Mouse (Mus musculus): ENCODE measurements around the gene Ap1ar. TPM values are rescaled to one million over a fixed set of nuclear protein-coding genes. Genes with fewer than 3 reads are reported as not detected.

The Ap1ar gene
- 10 to 100 TPM; 85.0 to 87.2 TPM for total RNA-seq (2021)

DNA sequence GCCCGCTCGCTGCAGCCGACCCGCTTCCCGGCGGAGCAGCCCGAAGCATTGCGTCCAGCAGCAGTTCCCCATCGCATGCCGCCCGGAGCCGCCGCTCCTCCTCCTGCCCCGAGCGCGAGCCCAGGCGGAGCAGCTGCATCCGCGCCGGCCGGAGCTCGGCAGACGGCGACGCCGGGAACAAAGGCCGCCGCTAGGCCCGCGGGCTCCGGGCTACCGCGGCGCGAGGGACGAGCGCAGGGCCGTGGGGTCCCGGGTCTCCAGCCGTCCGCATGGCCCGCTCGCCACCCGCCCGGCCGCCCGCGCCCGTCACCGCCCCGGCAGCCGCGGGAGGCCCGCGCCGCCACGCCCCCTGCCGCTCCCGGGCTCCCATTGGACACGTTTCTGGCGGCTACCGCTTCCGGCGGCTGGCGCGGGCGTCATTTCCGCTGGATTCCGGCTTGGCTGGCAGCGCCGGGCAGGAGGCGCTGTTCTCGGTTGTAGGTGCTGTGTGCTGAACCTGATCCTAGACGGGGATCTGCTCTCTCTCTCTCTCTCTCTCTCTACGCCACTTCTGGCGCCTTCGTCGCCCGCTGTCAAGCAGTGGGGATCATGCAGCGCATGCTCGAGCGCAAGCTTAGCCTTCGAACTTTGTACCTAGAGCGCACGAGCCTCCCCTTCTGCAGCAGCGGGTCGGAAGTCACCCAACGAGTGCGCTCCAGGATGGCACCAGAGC lies at the start of gene Ap1ar:
Ap1ar (minus strand) TSS at position 370 of the 712 bp plus-strand sequence.
- peak; percentile 96 for DNase-seq
- intact Hi-C loops (cut with DNase I), result no loop called here

DNA sequence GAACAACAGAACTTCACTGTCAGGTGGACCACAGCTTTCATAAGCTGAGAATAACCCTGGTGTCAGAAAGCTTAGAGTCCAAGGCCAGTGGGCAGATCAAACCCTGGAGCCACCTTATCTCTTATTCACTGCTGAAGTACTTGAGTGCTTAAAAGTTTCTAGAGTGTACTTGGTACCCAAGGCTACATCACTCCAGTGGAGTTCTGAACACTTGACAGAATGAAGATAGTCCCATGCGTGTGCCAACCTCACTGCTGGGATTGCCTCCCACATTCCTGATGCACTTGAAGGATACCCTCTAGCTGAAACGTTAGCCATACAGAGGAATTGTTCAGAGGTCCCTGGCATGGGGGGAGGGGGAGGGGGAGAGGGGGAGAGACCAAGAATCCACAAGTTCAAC lies 44.4 kb upstream of the Ap1ar start:
- DNase-seq, result no peak

DNA sequence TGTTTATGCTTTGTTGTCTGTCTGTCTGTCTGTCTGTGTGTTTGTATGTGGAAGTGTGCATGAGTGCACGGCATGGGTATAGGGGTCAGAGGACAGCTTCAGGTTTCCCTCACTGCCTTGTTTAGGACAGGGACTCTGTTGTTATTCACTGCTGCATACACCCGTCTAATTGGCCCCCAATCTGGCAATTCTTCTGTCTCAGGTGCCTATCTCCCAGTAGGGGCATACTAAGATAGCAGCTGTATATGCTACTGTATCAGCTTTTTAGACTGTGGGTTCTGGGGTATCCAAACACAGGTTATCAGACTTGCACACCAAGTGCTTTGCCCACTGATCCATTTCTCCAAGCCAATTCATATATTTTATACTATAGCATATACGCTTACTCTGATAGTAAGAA lies 42.6 kb upstream of the Ap1ar start:
- DNase-seq, result no peak
- intact Hi-C loops (cut with DNase I), result no loop called here

More for the DNA sequence above, 44.4 kb upstream of the Ap1ar start:
- intact Hi-C loops (cut with DNase I), result no loop called here

DNA sequence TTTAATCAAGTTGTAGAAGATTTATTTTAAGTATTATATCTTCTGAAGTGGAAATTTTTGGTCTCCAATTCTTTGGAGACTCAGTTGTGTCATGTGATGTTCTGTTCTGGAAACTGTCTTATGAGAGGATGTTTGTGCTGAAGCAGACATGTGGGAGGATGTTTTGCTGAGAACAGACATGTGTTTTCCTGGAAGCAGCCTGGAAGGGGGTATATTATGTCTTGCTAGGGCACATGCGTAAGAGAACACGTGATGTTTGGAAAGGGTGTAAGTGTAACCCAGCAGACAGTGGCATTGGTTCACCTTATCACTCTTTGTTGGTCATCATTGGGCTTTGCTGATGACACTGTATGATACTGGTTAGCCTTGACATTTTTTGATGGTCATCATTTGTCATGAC lies 38.2 kb upstream of the Ap1ar start:
- intact Hi-C loops (cut with DNase I), result no loop called here
- DNase-seq, result no peak

DNA sequence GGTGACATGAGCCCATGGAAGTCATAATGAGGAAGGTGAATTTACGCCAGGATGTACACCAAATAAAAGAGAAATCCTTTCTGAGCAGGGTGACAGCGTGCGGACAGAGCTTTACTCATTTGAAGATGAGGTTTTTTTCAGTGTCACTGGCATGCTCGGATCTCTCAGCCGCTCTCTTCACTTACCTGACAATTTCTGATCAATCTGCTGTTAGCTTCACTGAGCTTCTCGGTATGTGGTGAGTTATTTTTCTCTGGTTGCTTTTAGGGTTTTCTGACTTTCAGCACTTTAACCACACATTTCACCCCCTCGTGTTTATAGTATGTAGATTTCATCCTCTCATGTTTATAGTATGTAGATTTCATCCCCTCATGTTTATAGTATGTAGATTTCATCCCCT lies 37.7 kb upstream of the Ap1ar start:
- DNase-seq, result no peak
- intact Hi-C loops (cut with DNase I), result no loop called here

DNA sequence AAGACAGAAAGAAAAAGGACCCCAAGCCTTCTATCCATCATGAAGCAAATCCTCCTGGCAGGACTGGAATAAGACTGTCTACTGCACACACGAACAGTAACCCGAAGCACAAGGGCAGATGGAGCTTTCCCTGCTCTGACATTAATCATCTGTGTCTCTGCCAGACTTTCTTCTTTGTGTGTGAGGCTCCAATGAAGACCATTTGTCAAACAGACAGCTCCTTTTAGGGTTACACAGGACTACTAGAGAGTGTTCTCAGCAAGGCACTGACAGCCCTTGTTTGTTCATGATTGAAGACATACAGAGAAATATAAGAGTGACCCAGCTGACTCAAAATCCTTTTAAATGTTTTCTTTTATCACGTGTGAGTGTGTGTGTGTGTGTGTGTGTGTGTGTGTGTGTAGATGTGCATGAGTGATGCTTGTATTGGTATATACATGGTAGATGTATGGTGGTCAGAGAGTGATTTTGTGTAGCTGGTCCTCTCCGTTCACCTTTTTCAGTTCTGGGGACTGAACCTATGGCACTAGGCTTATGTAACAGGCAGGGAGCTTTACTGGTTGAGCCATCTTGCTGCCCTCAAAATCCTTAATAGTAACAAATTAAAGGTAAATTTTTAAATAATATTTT lies 37.0 kb upstream of the Ap1ar start:
- intact Hi-C loops (cut with DNase I), result no loop called here
- no peak for DNase-seq

DNA sequence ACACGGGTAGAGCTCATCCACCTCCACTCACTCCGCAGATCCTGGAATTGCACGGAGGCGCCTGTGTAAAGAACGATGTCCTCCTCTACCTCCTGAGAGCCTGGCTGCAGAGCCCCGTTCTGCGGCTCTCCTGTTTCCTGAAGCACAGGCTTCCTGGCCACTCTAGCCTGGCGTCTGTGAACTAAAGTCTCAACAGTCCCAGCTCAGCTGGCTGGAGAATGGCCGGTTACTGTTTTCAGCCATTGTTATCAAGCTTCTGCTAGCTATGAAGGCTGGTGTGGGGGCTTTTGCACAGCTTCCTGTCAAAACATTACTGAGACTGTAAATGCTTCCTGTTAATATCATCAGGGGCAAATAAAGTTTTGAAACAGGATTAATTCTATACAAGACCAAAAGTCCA lies 34.3 kb upstream of the Ap1ar start:
- intact Hi-C loops (cut with DNase I), result no loop called here
- DNase-seq, result no peak

DNA sequence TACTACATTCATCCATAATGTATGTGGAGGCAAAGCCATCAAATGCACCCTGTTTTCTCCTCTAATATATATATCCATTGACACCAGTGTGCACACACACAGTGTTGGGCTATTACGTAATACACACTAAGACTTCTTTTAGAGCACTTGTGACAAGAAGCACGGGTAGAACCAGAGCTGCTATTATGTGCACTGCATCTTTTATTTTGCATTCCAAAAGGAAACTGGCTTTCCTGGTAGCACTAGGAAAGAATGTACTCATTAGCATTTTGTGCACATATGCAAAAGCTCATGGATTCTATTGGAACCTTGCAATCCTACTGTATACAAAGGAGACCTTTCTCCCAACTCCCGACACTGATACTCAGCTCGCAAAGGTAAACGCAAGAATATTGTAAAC lies 31.6 kb upstream of the Ap1ar start:
- no peak for DNase-seq
- intact Hi-C loops (cut with DNase I), result no loop called here

DNA sequence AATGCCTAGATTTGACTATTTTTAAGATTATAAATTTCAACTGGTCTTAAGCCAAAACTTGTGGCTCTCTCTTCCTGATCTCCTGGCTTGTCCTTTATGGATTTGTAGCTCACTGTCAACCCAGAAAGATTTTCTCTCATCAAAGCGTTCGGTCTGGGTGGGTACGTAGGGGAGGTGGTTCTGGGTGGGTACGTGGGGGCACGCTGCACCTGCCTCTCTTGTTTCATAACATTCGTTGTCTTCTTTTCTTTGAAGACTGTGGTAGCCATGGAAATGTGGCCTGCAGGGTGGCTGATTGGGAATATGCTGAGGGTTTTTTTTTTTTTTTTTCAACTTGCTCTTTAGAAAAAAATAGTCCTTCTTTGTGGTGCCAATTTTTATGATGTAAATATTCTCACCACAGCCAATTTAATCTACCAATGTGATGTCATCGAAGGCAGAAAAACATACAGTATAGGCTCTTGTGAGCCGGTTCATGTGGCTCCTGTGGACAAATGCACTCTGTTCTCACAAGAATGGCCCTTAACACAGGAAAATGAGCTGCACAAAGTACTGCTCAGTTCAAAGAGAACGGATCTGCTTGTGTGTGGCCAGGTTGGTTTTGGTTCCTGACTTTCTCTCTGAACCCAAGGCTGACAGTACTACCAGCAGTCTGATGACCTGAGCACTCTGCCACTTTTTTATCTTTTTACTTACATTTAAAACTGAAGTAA lies 30.9 kb upstream of the Ap1ar start:
- DNase-seq, result no peak
- intact Hi-C loops (cut with DNase I), result no loop called here

DNA sequence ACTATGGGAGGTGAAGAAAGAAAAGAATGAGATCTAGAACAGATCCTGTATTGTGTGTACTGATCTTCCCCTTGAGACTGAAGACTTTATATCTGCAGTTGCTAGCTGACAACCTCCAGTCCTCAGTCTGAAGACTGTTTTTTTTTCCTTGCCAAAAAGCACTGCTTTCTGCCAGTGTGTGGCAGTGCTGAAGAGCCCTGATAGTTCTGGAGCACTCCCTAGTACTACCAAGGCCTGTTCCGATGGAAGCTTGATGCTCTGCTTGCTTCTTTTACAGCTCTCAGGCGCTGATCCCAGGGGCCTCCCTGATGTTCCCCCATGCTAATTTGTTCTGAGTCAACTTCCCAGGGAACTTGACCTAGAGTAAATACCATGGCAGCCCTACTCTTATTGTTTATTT lies 26.9 kb upstream of the Ap1ar start:
- no peak for DNase-seq
- intact Hi-C loops (cut with DNase I), result no loop called here

DNA sequence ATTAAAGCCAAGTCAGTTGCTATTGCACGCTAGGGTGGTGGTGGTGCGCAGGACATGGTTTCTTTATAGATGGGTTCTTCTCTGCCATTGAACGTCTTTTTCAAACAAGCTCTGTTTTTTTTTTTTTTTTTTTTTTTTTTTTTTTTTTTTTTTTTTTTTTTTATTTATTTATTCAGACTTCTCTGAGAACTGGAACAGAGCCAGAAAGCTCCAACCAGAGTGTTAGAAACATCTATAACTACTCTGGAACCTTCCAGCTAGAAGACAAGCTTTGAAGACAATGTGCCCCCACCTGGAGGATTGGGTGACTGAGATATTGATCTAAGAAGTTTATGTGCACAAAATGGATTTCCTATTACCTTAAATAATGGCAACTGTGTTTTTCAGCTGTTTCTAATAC lies 26.2 kb upstream of the Ap1ar start:
- no peak for DNase-seq
- intact Hi-C loops (cut with DNase I), result no loop called here

DNA sequence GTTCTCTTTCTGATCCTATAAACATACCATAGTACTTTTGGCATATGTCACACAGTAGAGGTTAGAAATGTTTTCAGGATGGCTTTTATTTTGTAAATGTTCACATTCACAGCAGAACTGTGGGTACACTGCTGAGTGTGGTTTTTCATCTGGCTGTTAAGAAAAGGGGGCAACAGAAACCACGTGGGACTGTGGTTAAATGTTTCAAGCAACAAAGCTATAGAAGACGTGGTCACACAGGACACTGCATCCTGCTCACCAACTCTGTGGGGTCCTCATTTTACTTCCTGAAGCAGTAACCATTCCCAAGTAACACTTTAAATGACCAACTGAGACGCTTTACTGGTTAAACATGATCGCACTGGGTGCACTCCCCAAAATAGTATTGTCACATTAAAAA lies 25.2 kb upstream of the Ap1ar start:
- intact Hi-C loops (cut with DNase I), result no loop called here
- no peak for DNase-seq

DNA sequence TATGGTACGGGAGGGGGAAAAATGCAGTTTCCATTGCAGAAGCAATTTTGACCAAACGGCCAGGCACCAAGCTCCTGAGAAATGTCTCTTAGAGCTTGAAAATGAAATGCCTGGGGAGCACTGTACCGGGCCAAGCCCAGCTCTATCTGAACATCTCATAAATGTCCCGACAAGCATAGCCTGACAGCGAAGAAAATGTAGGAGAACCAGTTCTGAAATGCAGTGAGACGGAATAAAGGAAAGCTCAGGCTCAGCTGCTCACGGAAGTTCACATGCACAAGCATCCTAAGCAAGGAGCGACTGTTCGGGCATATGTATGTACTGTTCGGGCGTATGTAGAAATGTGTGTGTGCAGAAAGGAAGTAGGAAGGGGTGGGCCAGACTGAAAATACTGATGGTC lies 24.0 kb upstream of the Ap1ar start:
- intact Hi-C loops (cut with DNase I), result no loop called here
- DNase-seq, result no peak

DNA sequence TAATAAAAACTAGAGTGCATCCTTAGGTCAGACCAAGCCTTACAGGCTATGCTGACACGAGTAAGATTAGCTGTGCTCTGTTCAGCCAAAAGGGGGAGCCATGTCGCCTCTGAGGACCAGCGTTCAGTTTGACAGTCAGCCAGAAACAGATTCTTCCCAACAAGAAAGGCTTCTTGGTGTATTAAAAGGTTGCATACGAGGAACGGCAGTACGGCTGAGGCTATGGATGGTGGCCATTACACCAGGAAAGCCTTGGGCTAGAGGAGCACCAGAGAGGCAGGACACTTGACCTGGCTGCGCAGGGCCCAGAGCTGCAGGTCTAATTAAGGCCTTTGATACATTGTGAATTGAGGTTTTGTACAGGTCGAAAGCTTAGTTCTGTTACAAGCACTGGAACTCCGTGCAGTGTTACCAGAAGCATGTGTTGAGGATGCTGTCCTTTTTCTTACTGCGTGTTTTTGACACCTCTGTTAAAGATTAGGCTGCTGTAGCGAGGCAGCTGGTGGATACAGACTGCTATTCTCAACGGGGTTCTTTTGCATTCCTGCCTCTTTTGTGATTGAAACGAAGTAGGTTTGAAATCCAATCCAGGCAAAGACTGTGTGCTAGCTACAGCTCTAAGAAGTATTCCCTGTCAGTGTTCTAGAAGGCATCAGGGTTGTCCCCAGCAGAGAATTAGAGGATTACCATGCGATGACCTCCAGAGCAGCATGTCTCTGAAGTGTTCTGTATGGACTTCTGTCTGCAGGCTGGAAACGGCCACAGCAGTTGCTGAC lies 16.3 kb upstream of the Ap1ar start:
- DNase-seq, result peak; percentile 78
- intact Hi-C loops (cut with DNase I), result loop anchor here (5.0 to 10.0 kb wide), 2 partner anchors 51 to 94 kb away; no protein-coding TSS in a partner anchor

DNA sequence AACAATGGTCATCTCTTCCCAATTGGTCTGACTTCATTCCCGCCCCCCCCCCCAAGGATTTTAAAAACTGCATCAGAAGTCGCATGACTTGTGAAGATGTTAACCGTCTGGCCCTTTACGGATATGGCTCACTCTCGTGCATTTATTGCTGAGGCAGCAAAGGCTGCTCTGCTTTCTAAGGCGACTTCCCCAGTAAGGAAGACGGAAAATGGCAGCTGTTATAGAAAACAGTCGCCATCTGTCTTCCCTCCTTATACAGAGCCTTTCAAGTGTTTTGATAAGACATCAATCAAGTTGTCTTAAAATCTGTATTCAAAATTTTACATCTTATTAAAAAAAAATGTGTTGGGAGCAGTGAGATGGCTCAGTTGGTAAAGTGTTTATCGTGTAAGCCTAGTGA lies 15.4 kb upstream of the Ap1ar start:
- intact Hi-C loops (cut with DNase I), result loop anchor here (5.0 to 10.0 kb wide), 2 partner anchors 52 to 95 kb away; no protein-coding TSS in a partner anchor
- no peak for DNase-seq

DNA sequence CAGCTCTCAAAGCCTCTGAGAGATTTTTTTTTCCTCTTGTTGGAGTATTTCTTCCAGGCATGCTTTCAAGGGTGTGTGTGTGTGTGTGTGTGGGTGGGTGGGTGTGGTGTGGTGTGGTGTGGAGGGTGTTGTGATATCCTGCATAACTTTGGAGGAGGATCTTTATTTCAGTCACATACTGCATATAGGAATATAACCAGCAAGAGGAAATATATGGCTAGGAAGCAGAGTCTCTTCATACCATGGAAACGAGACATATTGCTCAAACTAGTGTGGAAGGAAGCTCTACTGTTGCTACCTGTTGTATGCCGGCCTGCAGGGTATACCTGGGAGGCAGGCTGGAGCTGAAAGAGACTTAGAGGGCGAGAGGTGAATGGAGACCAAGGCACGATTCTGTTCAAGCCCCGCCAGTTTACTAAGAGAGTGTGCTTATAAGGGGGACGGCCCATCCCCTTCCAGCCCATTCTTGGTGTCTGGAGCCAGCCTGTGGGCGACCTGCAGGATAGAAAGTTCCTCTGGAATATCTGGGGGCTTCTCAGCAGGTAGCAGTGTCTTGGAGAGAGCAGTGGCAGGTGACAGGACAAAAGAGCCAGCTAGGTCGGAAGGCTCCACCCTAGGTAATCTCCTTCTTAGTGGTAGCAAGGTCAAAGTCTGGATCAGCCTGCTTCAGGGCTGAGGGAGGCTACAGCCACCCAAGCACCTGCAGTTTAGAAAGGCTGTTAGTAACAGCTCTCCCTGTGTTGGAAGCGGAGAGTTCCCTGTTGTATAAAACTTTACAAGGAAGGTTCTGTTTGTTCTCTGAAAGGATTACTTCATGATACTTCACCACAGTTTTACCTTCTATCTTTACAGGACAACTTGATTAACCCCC lies 13.7 kb upstream of the Ap1ar start:
- no peak for DNase-seq
- intact Hi-C loops (cut with DNase I), result loop anchor here (5.0 to 10.0 kb wide), 2 partner anchors 54 to 96 kb away; no protein-coding TSS in a partner anchor

DNA sequence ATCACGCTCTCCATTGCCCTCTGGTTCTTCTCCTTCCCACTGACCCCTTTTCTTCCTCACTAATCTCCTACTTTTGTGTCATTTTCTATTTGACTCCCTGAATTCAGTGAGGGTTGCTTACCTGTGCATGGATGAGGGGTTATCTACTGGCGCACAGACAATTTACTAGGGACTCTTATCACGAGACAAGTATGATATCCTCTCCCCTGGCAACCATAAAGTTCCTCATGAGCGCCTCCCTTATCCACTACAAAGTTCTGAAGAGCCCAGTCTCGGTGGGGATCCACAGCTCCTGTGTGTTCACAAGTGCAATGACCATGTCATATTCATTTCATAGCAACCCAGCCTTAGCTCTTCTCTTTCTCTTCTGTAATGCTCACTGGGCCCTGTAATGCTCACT lies 12.6 kb upstream of the Ap1ar start:
- DNase-seq, result no peak
- intact Hi-C loops (cut with DNase I), result loop anchor here (5.0 to 10.0 kb wide), 2 partner anchors 55 to 97 kb away; no protein-coding TSS in a partner anchor

DNA sequence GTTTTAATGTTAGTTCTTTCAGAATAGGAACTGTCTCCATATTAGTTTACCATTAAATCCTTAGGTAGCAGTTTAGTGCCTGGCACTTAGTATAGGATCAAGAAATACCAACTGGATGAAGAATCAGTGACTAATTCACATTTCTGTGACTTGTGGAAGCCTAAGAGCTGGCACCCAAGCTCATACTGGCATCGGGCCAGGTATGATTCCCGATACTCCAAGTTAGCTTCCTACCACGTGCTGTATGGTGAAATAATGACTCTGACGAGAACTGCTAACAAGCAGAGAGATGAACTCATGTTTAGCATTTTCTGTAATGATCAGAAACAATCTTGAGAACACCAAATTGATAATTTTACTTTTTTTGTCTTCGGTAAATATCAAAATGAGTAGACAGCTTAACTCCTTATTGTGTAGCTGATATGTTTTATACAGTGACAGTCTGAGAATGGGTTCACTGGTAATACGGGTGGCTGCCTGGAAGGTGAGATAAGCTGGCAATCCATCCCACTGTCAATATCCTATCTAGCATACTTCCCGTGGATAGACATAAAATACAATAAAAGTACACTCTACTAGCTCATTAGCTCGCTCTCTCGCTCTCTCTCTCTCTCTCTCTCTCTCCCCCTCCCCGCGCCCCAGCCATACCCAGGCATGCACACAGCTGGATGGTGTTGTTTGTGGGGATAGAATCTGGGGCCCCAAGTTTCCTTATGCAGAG lies 10.9 kb upstream of the Ap1ar start:
- intact Hi-C loops (cut with DNase I), result no loop called here
- peak; percentile 9 for DNase-seq

DNA sequence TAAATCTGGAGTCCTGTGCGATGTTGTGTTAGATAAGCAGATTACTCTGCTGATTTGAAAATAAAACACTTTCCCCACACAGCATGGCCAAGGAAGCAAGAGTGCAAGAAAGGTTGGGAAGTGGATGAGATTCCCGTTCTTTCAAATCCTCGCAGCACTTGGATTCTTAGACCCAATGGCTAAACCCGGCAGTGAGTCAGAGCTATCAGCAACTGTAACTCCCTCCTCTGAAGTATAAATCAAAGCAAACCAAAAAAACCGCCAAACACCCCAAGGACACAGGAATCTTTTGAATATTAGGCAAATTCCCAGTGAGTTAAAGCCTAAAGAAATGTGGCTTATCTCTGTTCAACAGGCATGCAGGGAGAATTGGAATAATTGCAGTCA lies 6.6 kb upstream of the Ap1ar start:
- intact Hi-C loops (cut with DNase I), result no loop called here
- no peak for DNase-seq
